Mouse (Mus musculus) heart, embryonic 14.5 days (tissue): ENCODE measurements around the gene Zbtb22. TPM values are rescaled to one million over a fixed set of nuclear protein-coding genes. Genes with fewer than 3 reads are reported as not detected.

Source experiments
- ATAC-seq: fragments of 200-750 bp; cut with Nextera tagmentation; 2 replicates; pipeline ENCODE4 v1.8.0; 2017; ENCODE audit warnings: low read depth, moderate TSS enrichment; ENCODE audit not compliant: insufficient number of reproducible peaks, insufficient read depth, low FRiP score
- H3K27ac ChIP-seq, 2 experiments: fragments of 200-500 bp in 1 of 2; fragments of 300-500 bp in 1 of 2; sonication (generic) in 1 of 2; replicated peaks in 1 of 2; 2 replicates each; pipeline ENCODE4 v1.5.1; 2012 to 2014; ENCODE audit warnings: low read depth in 2 of 2, low read length in 2 of 2, control low read depth in 1 of 2, mild to moderate bottlenecking in 1 of 2, mixed read lengths in 1 of 2; ENCODE audit not compliant: control insufficient read depth in 1 of 2, insufficient read depth in 1 of 2
- H3K27me3 ChIP-seq: fragments of 300-500 bp; sonication (generic); 2 replicates; pipeline ENCODE4 v1.6.1; 2014; ENCODE audit warnings: mild to moderate bottlenecking, low read length, control low read depth; ENCODE audit not compliant: control insufficient read depth, insufficient read depth
- H3K36me3 ChIP-seq: fragments of 300-500 bp; sonication (generic); 2 replicates; pipeline ENCODE4 v1.6.1; 2014; ENCODE audit warnings: mild to moderate bottlenecking, control low read depth, low read length, mixed read lengths; ENCODE audit not compliant: control insufficient read depth, insufficient read depth
- H3K4me1 ChIP-seq, 2 experiments: fragments of 200-500 bp in 1 of 2; fragments of 300-500 bp in 1 of 2; sonication (generic) in 1 of 2; 2 replicates each; pipeline ENCODE4 v1.6.1; 2012 to 2014; ENCODE audit warnings: low read length in 2 of 2, control low read depth in 1 of 2, mixed read lengths in 1 of 2; ENCODE audit not compliant: control insufficient read depth in 2 of 2, insufficient read depth in 2 of 2
- H3K4me2 ChIP-seq: fragments of 300-500 bp; sonication (generic); 2 replicates; pipeline ENCODE4 v1.6.1; 2014; ENCODE audit warnings: mild to moderate bottlenecking, low read length
- H3K4me3 ChIP-seq, 2 experiments: fragments of 200-500 bp in 1 of 2; fragments of 300-500 bp in 1 of 2; sonication (generic) in 1 of 2; 2 replicates each; pipeline ENCODE4 v1.5.1; 2012 to 2014; ENCODE audit warnings: low read length in 2 of 2, mild to moderate bottlenecking in 2 of 2, control low read depth in 1 of 2, low read depth in 1 of 2, moderate library complexity in 1 of 2; ENCODE audit not compliant: control insufficient read depth in 1 of 2, insufficient read depth in 1 of 2
- H3K9ac ChIP-seq: fragments of 300-500 bp; sonication (generic); 2 replicates; pipeline ENCODE4 v1.6.1; 2014; ENCODE audit warnings: mild to moderate bottlenecking, low read length
- H3K9me3 ChIP-seq: fragments of 300-500 bp; sonication (generic); 2 replicates; pipeline ENCODE4 v1.6.1; 2016; ENCODE audit warnings: low read length, control low read depth; ENCODE audit not compliant: control insufficient read depth
- WGBS: fragments of 180-500 bp; shearing (Covaris S2); extraction: QIAGEN DNeasy Blood & Tissue Kit; methylation state at CpG from one replicate; pipeline ENCODE4 v1.1.7; 2014; 5-methylcytosine and 5-hydroxymethylcytosine counted together
- polyA plus RNA-seq: library from polyadenylated mRNA; unstranded; fragments of >200 nt; fragmentation: Nextera tagmentation; extraction: Ambion mirVana; gene quantifications from 2 replicates; pipeline ENCODE4 v1.2.1, GENCODE M21; 2014

The Zbtb22 gene
- polyA plus RNA-seq, 1 experiment from 2014 or later, result 8.9 TPM

DNA sequence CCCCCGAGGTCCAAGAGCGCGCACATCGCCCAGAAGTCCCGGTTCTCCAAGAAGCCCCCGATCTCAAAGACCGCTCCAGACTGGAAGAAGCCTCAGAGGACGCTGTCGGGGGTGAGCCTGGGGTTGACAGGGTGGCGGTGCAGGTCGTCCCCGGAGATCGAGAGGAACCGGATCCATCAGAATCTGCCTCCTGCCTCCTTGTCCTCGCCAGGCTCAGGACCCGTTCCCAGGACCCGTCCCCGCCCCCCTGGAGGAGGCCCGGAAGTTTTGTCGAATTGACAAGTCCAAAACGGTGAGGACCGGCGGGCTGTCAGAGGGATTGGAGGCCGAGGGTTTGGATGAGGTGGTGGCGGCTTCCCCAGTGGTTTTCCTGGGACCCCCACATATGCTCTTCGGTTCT is 25.3 kb downstream of the Zbtb22 start:
- ATAC-seq, result no peak
- no peaks in the 10 kb centered on the region for H3K9me3 ChIP-seq
- peaks cover 8 to 19% of the 10 kb centered on the region in 2 experiments for H3K4me1 ChIP-seq
- peaks cover 55% of the 10 kb centered on the region for H3K36me3 ChIP-seq
- peak overlapping the region; percentile 68 to 78 for H3K4me3 ChIP-seq
- peak overlapping the region; percentile 93 for H3K4me2 ChIP-seq
- H3K9ac ChIP-seq, result peak overlapping the region; percentile 86
- 3% methylated on average over 26 of the region's 26 CpGs for WGBS
- no peak overlapping the region for H3K27ac ChIP-seq
- no peaks in the 10 kb centered on the region for H3K27me3 ChIP-seq

- Histone ChIP-seq H3K27ac (no peak overlapping the region), H3K4me2 (peak overlapping the region; percentile 93), H3K4me1 (peaks cover 8 to 19% of the 10 kb centered on the region in 2 experiments), H3K4me3 (peak overlapping the region; percentile 68 to 78), H3K27me3 (no peaks in the 10 kb centered on the region), H3K36me3 (peaks cover 58% of the 10 kb centered on the region), H3K9ac (peak overlapping the region; percentile 86), H3K9me3 (no peaks in the 10 kb centered on the region)
- WGBS, result 56% methylated on average over 19 of the region's 19 CpGs
- no peak for ATAC-seq
These were observed 25.7 kb downstream of the Zbtb22 start for GRCm38 (mm10) chr17:33941381-33941780.

- no peak overlapping the region for H3K9ac ChIP-seq
- peaks cover 8 to 19% of the 10 kb centered on the region in 2 experiments for H3K4me1 ChIP-seq
- H3K27me3 ChIP-seq, result no peaks in the 10 kb centered on the region
- H3K27ac ChIP-seq, result no peak overlapping the region
- no peaks in the 10 kb centered on the region for H3K9me3 ChIP-seq
- WGBS, result 92% methylated on average over 15 of the region's 15 CpGs
- H3K36me3 ChIP-seq, result peaks cover 53% of the 10 kb centered on the region
- no peak for ATAC-seq
- H3K4me3 ChIP-seq, result no peak overlapping the region
- H3K4me2 ChIP-seq, result no peak overlapping the region
These were observed 27.8 kb downstream of the Zbtb22 start for GRCm38 (mm10) chr17:33943454-33943853.

DNA sequence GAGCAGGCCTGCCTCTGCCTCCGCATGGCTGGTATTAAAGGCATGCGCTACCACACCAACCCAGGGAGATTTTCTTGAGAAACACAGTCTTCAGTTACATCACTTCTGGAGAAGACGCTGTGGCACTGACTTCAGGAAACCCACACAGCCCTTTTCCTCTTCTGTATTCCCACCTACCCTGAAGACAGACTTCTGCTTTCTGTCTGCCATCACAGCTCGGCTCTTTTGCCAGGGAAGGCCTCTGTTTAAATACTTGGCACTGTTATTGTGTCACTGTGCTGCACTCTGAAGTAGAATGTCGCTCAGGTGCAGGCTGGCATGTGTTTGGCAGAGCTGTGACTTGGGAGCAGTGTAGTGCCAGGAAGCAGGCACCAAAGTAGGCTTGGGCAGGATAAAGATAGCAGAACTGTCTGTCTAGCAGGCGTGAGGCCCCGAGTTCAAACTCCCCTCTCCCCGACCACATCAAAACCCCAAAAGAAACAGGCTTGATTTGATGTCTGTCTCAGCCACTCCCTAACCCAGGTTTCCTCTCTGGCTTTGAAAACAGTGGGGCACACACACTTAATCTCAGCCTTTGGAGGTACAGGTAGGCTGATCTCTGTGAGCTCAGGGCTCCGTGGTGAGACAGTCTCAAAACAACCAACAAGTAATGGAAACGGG is 31.9 kb downstream of the Zbtb22 start:
- Histone ChIP-seq H3K27ac (no peak overlapping the region), H3K36me3 (peaks cover 72% of the 10 kb centered on the region), H3K9ac (no peak overlapping the region), H3K4me3 (no peak overlapping the region), H3K4me1 (peaks cover 16 to 23% of the 10 kb centered on the region in 2 experiments), H3K9me3 (no peaks in the 10 kb centered on the region), H3K27me3 (no peaks in the 10 kb centered on the region), H3K4me2 (no peak overlapping the region)
- WGBS, result 86% methylated on average over 10 of the region's 10 CpGs
- no peak for ATAC-seq

DNA sequence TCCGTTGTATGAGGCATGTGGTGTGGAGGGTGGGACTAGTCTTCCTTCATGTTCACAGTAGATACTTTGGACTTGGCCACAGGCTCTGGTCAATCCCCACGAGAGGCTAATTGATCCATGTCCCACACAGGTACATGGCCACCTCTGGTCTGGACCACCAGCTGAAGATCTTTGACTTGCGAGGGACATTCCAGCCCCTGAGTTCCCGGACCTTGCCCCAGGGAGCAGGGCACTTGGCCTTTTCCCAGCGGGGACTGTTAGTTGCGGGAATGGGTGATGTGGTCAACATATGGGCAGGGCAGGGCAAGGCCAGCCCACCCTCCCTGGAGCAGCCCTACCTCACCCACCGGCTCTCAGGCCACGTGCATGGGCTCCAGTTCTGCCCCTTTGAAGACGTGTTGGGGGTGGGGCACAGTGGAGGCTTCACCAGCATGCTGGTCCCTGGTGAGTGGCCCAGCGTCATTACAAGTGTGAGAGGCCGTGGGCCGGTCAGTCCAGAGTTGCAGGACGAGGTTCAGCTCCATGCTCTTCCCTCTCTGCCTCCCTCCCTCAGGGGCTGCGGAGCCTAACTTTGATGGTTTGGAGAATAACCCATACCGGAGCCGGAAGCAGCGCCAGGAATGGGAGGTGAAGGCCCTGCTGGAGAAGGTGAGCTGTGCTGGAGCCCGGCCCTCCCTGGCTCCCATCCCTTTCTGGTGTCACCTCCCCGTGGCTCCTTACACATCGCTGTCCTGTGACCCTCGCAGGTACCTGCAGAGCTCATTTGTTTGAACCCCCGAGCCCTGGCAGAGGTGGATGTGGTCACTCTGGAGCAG is 32.6 kb downstream of the Zbtb22 start:
- Histone ChIP-seq H3K27me3 (no peaks in the 10 kb centered on the region), H3K4me3 (no peak overlapping the region), H3K4me1 (peaks cover 16 to 30% of the 10 kb centered on the region in 2 experiments), H3K9ac (no peak overlapping the region), H3K36me3 (peaks cover 73% of the 10 kb centered on the region), H3K4me2 (no peak overlapping the region), H3K9me3 (no peaks in the 10 kb centered on the region), H3K27ac (no peak overlapping the region)
- WGBS, result 83% methylated on average over 21 of the region's 22 CpGs
- ATAC-seq, result no peak

- no peak for ATAC-seq
- H3K36me3 ChIP-seq, result peaks cover 73% of the 10 kb centered on the region
- H3K4me3 ChIP-seq, result no peak overlapping the region
- 88% methylated on average over 19 of the region's 19 CpGs for WGBS
- H3K4me1 ChIP-seq, result peaks cover 16 to 37% of the 10 kb centered on the region in 2 experiments
- no peaks in the 10 kb centered on the region for H3K9me3 ChIP-seq
- no peak overlapping the region for H3K4me2 ChIP-seq
- H3K27ac ChIP-seq, result no peak overlapping the region
- H3K27me3 ChIP-seq, result no peaks in the 10 kb centered on the region
- H3K9ac ChIP-seq, result no peak overlapping the region
These were observed 33.3 kb downstream of the Zbtb22 start for GRCm38 (mm10) chr17:33948905-33949537.

- ATAC-seq, result no peak
- peak overlapping the region; percentile 97 for H3K4me2 ChIP-seq
- 67% methylated on average over 10 of the region's 10 CpGs for WGBS
- peak overlapping the region; percentile 78 for H3K9ac ChIP-seq
- H3K36me3 ChIP-seq, result peaks cover 66% of the 10 kb centered on the region
- peak overlapping the region; percentile 56 to 68 for H3K4me3 ChIP-seq
- peaks cover 21 to 44% of the 10 kb centered on the region in 2 experiments for H3K4me1 ChIP-seq
- H3K9me3 ChIP-seq, result no peaks in the 10 kb centered on the region
- H3K27ac ChIP-seq, result peak overlapping the region; percentile 85 to 87; a peak in 2 of 4 replicates
- H3K27me3 ChIP-seq, result no peaks in the 10 kb centered on the region
These were observed 34.5 kb downstream of the Zbtb22 start for GRCm38 (mm10) chr17:33950131-33950625.
